Mouse (Mus musculus): ENCODE results near the gene Trabd2b. TPM values are rescaled to one million over a fixed set of nuclear protein-coding genes. Genes with fewer than 3 reads are reported as not detected.

The Trabd2b gene
- total and polyA plus RNA-seq, 3 experiments, result 29.1 to 69.8 (median 60.1) TPM

- peaks cover 2% of the 10 kb centered on the region; the same call in 1 of the 2 replicates for H3K4me1 ChIP-seq (ENCODE audit: control insufficient read depth, insufficient read depth, low read length)
- intact Hi-C loops (cut with DNase I), result no loop called here
- no peak for DNase-seq
- no peak overlapping the region for H3K4me3 ChIP-seq
- WGBS, result 86% methylated on average over 1 of the region's 1 CpGs
- H3K79me2 ChIP-seq (replicated peaks; ENCODE audit: control insufficient read depth, insufficient read depth, low read length), result no peaks in the 10 kb centered on the region
- H3K27me3 ChIP-seq (ENCODE audit: control insufficient read depth, insufficient read depth, low read length), result no peaks in the 10 kb centered on the region
- no peak overlapping the region for H3K27ac ChIP-seq
- TF ChIP-seq CTCF (IDR thresholded peaks at IDR 0.05) (no peak), EP300 (IDR thresholded peaks at IDR 0.05; ENCODE audit: insufficient read depth, low read depth, low read length) (no peak), POLR2A (IDR thresholded peaks at IDR 0.05; ENCODE audit: insufficient read depth, low read depth, low read length) (no peak)
- no peak overlapping the region for H3K9ac ChIP-seq (ENCODE audit: low read depth, low read length)
- peaks cover 3% of the 10 kb centered on the region; the same call in 1 of the 2 replicates for H3K36me3 ChIP-seq (ENCODE audit: control insufficient read depth, insufficient read depth, low read length)
These were observed 32.2 kb upstream of the Trabd2b start for GRCm38 (mm10) chr4:114374330-114374729.

- WGBS, result 89% methylated on average over 11 of the region's 11 CpGs
- intact Hi-C loops (cut with DNase I), result no loop called here
- no peak for TF ChIP-seq CTCF (IDR thresholded peaks at IDR 0.05)
These were observed 29.0 kb upstream of the Trabd2b start for GRCm38 (mm10) chr4:114377531-114377930.

GRCm38 (mm10) chr4:114378512-114378911 lies 28.0 kb upstream of the Trabd2b start:
- Histone ChIP-seq H3K36me3 (ENCODE audit: control insufficient read depth, insufficient read depth, low read length) (no peaks in the 10 kb centered on the region), H3K4me3 (no peak overlapping the region), H3K27ac (no peak overlapping the region), H3K4me1 (ENCODE audit: control insufficient read depth, insufficient read depth, low read length) (no peaks in the 10 kb centered on the region), H3K27me3 (ENCODE audit: control insufficient read depth, insufficient read depth, low read length) (no peaks in the 10 kb centered on the region), H3K79me2 (replicated peaks; ENCODE audit: control insufficient read depth, insufficient read depth, low read length) (no peaks in the 10 kb centered on the region), H3K9ac (ENCODE audit: low read depth, low read length) (no peak overlapping the region)
- TF ChIP-seq EP300 (IDR thresholded peaks at IDR 0.05; ENCODE audit: insufficient read depth, low read depth, low read length), result no peak
- TF ChIP-seq CTCF (IDR thresholded peaks at IDR 0.05), result no peak
- WGBS, result 75% methylated on average over 7 of the region's 7 CpGs
- intact Hi-C loops (cut with DNase I), result no loop called here
- DNase-seq, result no peak

More at GRCm38 (mm10) chr4:114377531-114377930, 29.0 kb upstream of the Trabd2b start:
- Histone ChIP-seq H3K4me3 (no peak overlapping the region), H3K36me3 (ENCODE audit: control insufficient read depth, insufficient read depth, low read length) (no peaks in the 10 kb centered on the region), H3K4me1 (ENCODE audit: control insufficient read depth, insufficient read depth, low read length) (no peaks in the 10 kb centered on the region), H3K9ac (ENCODE audit: low read depth, low read length) (no peak overlapping the region), H3K79me2 (replicated peaks; ENCODE audit: control insufficient read depth, insufficient read depth, low read length) (no peaks in the 10 kb centered on the region), H3K27me3 (ENCODE audit: control insufficient read depth, insufficient read depth, low read length) (no peaks in the 10 kb centered on the region), H3K27ac (no peak overlapping the region)
- DNase-seq, result no peak

GRCm38 (mm10) chr4:114379416-114379956 lies 27.0 kb upstream of the Trabd2b start:
- Histone ChIP-seq H3K36me3 (ENCODE audit: control insufficient read depth, insufficient read depth, low read length) (no peaks in the 10 kb centered on the region), H3K79me2 (replicated peaks; ENCODE audit: control insufficient read depth, insufficient read depth, low read length) (no peaks in the 10 kb centered on the region), H3K4me1 (ENCODE audit: control insufficient read depth, insufficient read depth, low read length) (no peaks in the 10 kb centered on the region), H3K27me3 (ENCODE audit: control insufficient read depth, insufficient read depth, low read length) (no peaks in the 10 kb centered on the region), H3K9ac (ENCODE audit: low read depth, low read length) (no peak overlapping the region), H3K27ac (no peak overlapping the region), H3K4me3 (no peak overlapping the region)
- TF ChIP-seq CTCF (IDR thresholded peaks at IDR 0.05), result no peak
- no peak for TF ChIP-seq POLR2A (IDR thresholded peaks at IDR 0.05; ENCODE audit: insufficient read depth, low read depth, low read length)
- TF ChIP-seq EP300 (IDR thresholded peaks at IDR 0.05; ENCODE audit: insufficient read depth, low read depth, low read length), result no peak
- intact Hi-C loops (cut with DNase I), result no loop called here
- no peak for DNase-seq
- 70% methylated on average over 4 of the region's 4 CpGs for WGBS

- Histone ChIP-seq H3K9ac (ENCODE audit: low read depth, low read length) (no peak overlapping the region), H3K79me2 (replicated peaks; ENCODE audit: control insufficient read depth, insufficient read depth, low read length) (no peaks in the 10 kb centered on the region), H3K4me3 (no peak overlapping the region), H3K4me1 (ENCODE audit: control insufficient read depth, insufficient read depth, low read length) (peaks cover 2% of the 10 kb centered on the region; the same call in 1 of the 2 replicates), H3K27ac (no peak overlapping the region), H3K36me3 (ENCODE audit: control insufficient read depth, insufficient read depth, low read length) (no peaks in the 10 kb centered on the region; the same call in 1 of the 2 replicates), H3K27me3 (ENCODE audit: control insufficient read depth, insufficient read depth, low read length) (no peaks in the 10 kb centered on the region)
- TF ChIP-seq POLR2A (IDR thresholded peaks at IDR 0.05; ENCODE audit: insufficient read depth, low read depth, low read length) (no peak), CTCF (IDR thresholded peaks at IDR 0.05) (no peak), EP300 (IDR thresholded peaks at IDR 0.05; ENCODE audit: insufficient read depth, low read depth, low read length) (no peak)
- intact Hi-C loops (cut with DNase I), result no loop called here
- 19% methylated on average over 1 of the region's 1 CpGs for WGBS
- DNase-seq, result no peak
These were observed 23.9 kb upstream of the Trabd2b start for GRCm38 (mm10) chr4:114382627-114383026.

GRCm38 (mm10) chr4:114385236-114385635 lies 21.3 kb upstream of the Trabd2b start:
- no peak for DNase-seq
- Histone ChIP-seq H3K9ac (ENCODE audit: low read depth, low read length) (no peak overlapping the region), H3K4me1 (ENCODE audit: control insufficient read depth, insufficient read depth, low read length) (peaks cover 2% of the 10 kb centered on the region; the same call in 1 of the 2 replicates), H3K4me3 (no peak overlapping the region), H3K27ac (no peak overlapping the region), H3K36me3 (ENCODE audit: control insufficient read depth, insufficient read depth, low read length) (no peaks in the 10 kb centered on the region; the same call in 1 of the 2 replicates), H3K27me3 (ENCODE audit: control insufficient read depth, insufficient read depth, low read length) (no peaks in the 10 kb centered on the region), H3K79me2 (replicated peaks; ENCODE audit: control insufficient read depth, insufficient read depth, low read length) (no peaks in the 10 kb centered on the region)
- no peak for TF ChIP-seq POLR2A (IDR thresholded peaks at IDR 0.05; ENCODE audit: insufficient read depth, low read depth, low read length)
- TF ChIP-seq CTCF (IDR thresholded peaks at IDR 0.05), result no peak
- no peak for TF ChIP-seq EP300 (IDR thresholded peaks at IDR 0.05; ENCODE audit: insufficient read depth, low read depth, low read length)
- intact Hi-C loops (cut with DNase I), result no loop called here
- WGBS, result 87% methylated on average over 5 of the region's 5 CpGs

All from heart, adult 2 months (tissue).